In genomic region chr4:120372838-120373237, GRCm38 (mm10) we compare ENCODE assay signal across 13 mouse cellular contexts.
"Had no signal": no experiment of that assay in that cellular context is flagged by ENCODE, and none has a peak within 500 bp of the region (broad histone marks: within the 10 kb centered on the region; RNA-seq: fewer than 3 reads in every experiment).

No protein-coding gene starts in this region.

- H3K9me3 ChIP-seq: limb, embryonic 10.5 days; liver, embryonic 15.5 days; neural tube, embryonic 12.5 days had no signal

- H3K4me2 ChIP-seq: liver, embryonic 11.5 days; liver, embryonic 15.5 days; neural tube, embryonic 12.5 days had no signal

- H3K9ac ChIP-seq: liver, embryonic 15.5 days; neural tube, embryonic 12.5 days had no signal

- H3K4me3 ChIP-seq: left cerebral cortex, adult 2 months; limb, embryonic 10.5 days; liver, embryonic 15.5 days; neural tube, embryonic 12.5 days had no signal

- H3K27me3 ChIP-seq: neural tube, embryonic 12.5 days had no signal

- ATAC-seq: intestine, postnatal 0 days; lung, postnatal 0 days had no signal

- H3K36me3 ChIP-seq: limb, embryonic 10.5 days; liver, embryonic 15.5 days; neural tube, embryonic 12.5 days had no signal

- DNase-seq: kidney, adult 9 months; kidney, postnatal 14 days; lung, adult 2 months; lung, postnatal 36 days; thymus, postnatal 4 days had no signal

- H3K27ac ChIP-seq: left cerebral cortex, adult 2 months; limb, embryonic 10.5 days; liver, embryonic 15.5 days; neural tube, embryonic 12.5 days; stomach, postnatal 0 days had no signal
